Mouse (Mus musculus) kidney, adult 10 weeks (tissue): ENCODE measurements around the gene Gdf9. TPM values are rescaled to one million over a fixed set of nuclear protein-coding genes. Genes with fewer than 3 reads are reported as not detected.

Experiments used
- polyA plus RNA-seq: library from polyadenylated mRNA; stranded (reverse); fragments of 350-450 nt; fragmentation: Illumina TruSeq; extraction: RNeasy Lipid Tissue Mini Kit (QIAGEN cat#74804); gene quantifications from one replicate; pipeline ENCODE4 v1.2.3, GENCODE M21; 2014; ENCODE audit warnings: low read depth, low replicate concordance

Gene Gdf9
- not detected for polyA plus RNA-seq

DNA sequence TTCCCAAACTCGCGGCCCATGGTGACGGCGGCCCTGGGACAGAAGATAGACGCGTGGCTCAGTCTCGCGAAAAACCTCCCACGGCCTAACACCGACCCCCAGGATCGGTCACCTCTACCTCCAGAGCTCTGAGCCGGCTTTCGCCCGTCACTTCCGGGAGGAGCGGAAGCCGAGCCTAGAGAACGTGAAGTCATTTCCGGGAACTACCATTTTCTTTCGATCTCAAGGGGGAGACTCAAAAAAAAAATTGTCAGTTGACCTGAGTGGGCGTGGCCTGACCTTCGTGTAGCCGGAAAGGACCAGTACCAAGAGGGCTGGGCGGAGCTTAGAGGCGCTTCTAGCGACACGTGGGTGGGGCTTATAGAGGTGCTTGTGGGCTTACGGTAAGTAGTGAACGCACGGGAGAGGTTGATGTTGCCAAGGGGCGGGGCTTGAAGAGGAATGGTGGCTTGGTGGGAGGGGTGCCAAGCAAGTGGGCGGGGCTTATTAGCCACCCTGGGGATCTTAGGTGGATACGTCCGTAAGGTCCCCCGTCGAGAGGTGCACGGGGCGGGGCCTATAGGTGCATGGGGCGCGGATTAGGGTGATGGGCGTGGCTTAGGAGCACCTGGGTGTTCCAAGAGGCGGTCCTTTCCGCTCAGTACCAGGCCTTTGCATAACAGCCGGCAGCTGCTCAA is at the start of gene Gdf9, which contains the start of gene Uqcrq:
Gene Gdf9, plus strand, starts transcription at position 354 of the 677 bp plus-strand sequence.
Gene Uqcrq, minus strand, starts transcription at position 162 of the 677 bp plus-strand sequence.

GRCm38 (mm10) chr11:53423036-53423435 is 7.8 kb upstream of the Gdf9 start, which contains the start of gene Leap2:
Gene Leap2, minus strand, starts transcription at chr11:53423170.

GRCm38 (mm10) chr11:53456474-53457371 is 25.9 kb downstream of the Gdf9 start, which contains the start of the genes Gm10447 and Shroom1:
Gene Gm10447, minus strand, starts transcription at chr11:53457110.
Gene Shroom1, plus strand, starts transcription at chr11:53457205.

GRCm38 (mm10) chr11:53469968-53470695 is 39.3 kb downstream of the Gdf9 start, which contains the start of gene Gm9837:
Gene Gm9837, minus strand, starts transcription at chr11:53470479.

DNA sequence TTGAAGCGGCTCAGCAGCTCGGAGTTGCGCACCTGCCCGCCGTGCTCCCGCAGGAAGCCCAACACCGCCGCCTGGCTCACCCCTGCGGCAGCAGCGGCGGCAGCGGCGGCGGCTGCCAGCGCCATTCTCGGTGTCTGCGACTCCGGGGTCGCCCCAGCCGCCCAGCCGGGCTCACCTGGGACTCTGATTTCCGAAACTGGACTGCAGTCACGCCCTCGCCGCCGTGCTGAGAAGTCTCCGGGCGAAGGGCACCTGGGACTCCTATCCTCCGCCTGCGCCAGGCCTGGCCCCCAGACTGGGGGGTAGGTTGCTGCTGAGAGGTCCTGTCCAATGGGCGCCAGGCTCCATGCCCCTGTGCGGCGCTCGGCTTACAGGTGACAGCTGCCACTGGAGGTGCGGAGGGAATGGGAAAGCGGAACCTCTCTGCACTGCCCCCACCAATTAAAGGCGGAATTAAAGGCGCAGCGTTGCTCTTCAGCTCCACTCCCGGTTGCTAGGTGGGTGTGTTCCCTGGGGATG is 49.0 kb downstream of the Gdf9 start, which contains the start of the genes Gm9945 and Sowaha:
Gene Gm9945, plus strand, starts transcription at position 384 of the 519 bp plus-strand sequence.
Gene Sowaha, minus strand, starts transcription at position 492 of the 519 bp plus-strand sequence.

Other genes starting within 250 kb of the Gdf9 start
- 337 TPM for gene Hspa4, start 130.6 kb upstream of the Gdf9 start, polyA plus RNA-seq
- gene Zcchc10, start 106.3 kb upstream of the Gdf9 start, polyA plus RNA-seq, result 29.3 TPM
- gene Aff4, start 80.2 kb upstream of the Gdf9 start, polyA plus RNA-seq, result 191 TPM
- not detected for gene Leap2, start 7.9 kb upstream of the Gdf9 start, polyA plus RNA-seq
- gene Uqcrq, start 192 bp upstream of the Gdf9 start, polyA plus RNA-seq, result 60.7 TPM
- not detected for gene Gm10447, start 26.1 kb downstream of the Gdf9 start, polyA plus RNA-seq
- not detected for gene Shroom1, start 26.2 kb downstream of the Gdf9 start, polyA plus RNA-seq
- not detected for gene Gm9837, start 39.5 kb downstream of the Gdf9 start, polyA plus RNA-seq
- not detected for gene Gm9945, start 49.1 kb downstream of the Gdf9 start, polyA plus RNA-seq
- 2.9 TPM for gene Sowaha, start 49.3 kb downstream of the Gdf9 start, polyA plus RNA-seq
- gene Sept8, start 88.2 kb downstream of the Gdf9 start, polyA plus RNA-seq, result 7.8 TPM
- 17.7 TPM for gene Kif3a, start 136.4 kb downstream of the Gdf9 start, polyA plus RNA-seq
- gene Il4, start 187.6 kb downstream of the Gdf9 start, polyA plus RNA-seq, result not detected
- not detected for gene Il13, start 203.7 kb downstream of the Gdf9 start, polyA plus RNA-seq